ENCODE assay signal across 7 mouse cellular contexts in the genomic region with DNA sequence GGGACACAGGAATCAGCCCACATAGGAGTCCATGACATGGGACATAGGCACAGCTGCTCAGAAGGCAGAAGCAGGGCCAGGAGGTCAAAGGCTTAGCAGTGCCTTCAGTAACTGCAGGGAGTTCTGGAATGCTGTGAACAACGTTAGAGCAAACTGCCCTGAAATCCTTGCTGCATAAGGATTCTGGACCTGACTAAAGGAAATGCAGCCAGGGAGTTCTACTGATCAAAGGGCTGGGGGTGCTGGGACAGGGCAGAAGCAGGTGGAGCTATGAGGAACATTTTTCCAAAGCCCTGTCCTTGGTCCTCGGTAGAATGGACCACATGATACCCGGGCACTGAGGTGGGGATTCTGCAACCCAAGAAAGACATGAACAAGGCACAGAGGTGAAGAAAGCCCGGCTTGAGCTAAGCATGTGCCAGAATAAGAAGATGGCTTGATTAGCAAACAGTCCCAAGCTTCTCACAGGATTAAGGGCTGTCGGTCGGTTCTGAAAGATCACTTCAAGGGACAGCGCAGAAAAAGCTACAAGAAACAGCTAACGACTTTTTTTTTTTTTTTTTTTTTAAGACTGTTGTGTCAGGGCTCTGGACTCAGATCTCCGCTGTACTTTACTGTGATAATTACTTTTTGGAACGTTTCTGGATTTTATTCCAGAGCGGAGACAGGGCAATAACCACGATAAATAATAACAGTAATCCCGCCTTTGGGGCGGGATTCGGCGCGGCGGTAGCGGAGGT. TPM values are rescaled to one million over a fixed set of nuclear protein-coding genes. Genes with fewer than 3 reads are reported as not detected.
DNase-seq lines count a peak whose midpoint lies in the region; ATAC-seq and TF ChIP-seq lines count a peak whose summit lies in the region.

No protein-coding gene starts in this region.

- H3K9ac ChIP-seq in forebrain, embryonic 11.5 days (ENCODE audit: low read length), result peak overlapping the region; percentile 67
- H3K9ac ChIP-seq in midbrain, embryonic 13.5 days (replicated peaks), result peak overlapping the region; percentile 78

- no peaks in the 10 kb centered on the region for H3K9me3 ChIP-seq in forebrain, embryonic 11.5 days (ENCODE audit: control insufficient read depth, low read length)
- no peaks in the 10 kb centered on the region for H3K9me3 ChIP-seq in midbrain, embryonic 13.5 days

- no peak for DNase-seq in testis, postnatal 14 days (ENCODE audit: low spot score)
- no peak for DNase-seq in forebrain, embryonic 11.5 days (ENCODE audit: low spot score)
- DNase-seq in kidney, adult 9 months, result peak; percentile 55
- DNase-seq in spleen, postnatal 36 days (ENCODE audit: low spot score in 2 of 2), result no peak

- H3K27me3 ChIP-seq in testis, adult 2 months (ENCODE audit: control insufficient read depth, insufficient read depth, low read length), result no peaks in the 10 kb centered on the region
- no peaks in the 10 kb centered on the region for H3K27me3 ChIP-seq in forebrain, embryonic 11.5 days (ENCODE audit: control insufficient read depth, insufficient read depth, low read length)
- no peaks in the 10 kb centered on the region for H3K27me3 ChIP-seq in midbrain, embryonic 13.5 days

- no peaks in the 10 kb centered on the region for H3K36me3 ChIP-seq in testis, adult 2 months (ENCODE audit: control insufficient read depth, insufficient read depth, low read length)
- H3K36me3 ChIP-seq in forebrain, embryonic 11.5 days (ENCODE audit: control insufficient read depth, insufficient read depth, low read length), result no peaks in the 10 kb centered on the region
- no peaks in the 10 kb centered on the region for H3K36me3 ChIP-seq in midbrain, embryonic 13.5 days

- no peak for TF ChIP-seq CTCF in testis, adult 2 months (IDR thresholded peaks at IDR 0.05; ENCODE audit: control insufficient read depth, insufficient read depth, insufficient replicate concordance, low read depth, low read length)

- no peak for TF ChIP-seq POLR2A in testis, adult 2 months (IDR thresholded peaks at IDR 0.05; ENCODE audit: control insufficient read depth, low read depth, low read length)

- peak overlapping the region; percentile 94 for H3K4me3 ChIP-seq in testis, adult 2 months (ENCODE audit: control insufficient read depth, low read depth, low read length)
- peak overlapping the region; percentile 46 for H3K4me3 ChIP-seq in forebrain, embryonic 11.5 days (ENCODE audit: low read depth, low read length)
- H3K4me3 ChIP-seq in midbrain, embryonic 13.5 days (replicated peaks), result peak overlapping the region; percentile 51

- peaks cover 13% of the 10 kb centered on the region for H3K4me1 ChIP-seq in testis, adult 2 months (ENCODE audit: control insufficient read depth, insufficient read depth, low read length)
- H3K4me1 ChIP-seq in forebrain, embryonic 11.5 days (replicated peaks; ENCODE audit: control insufficient read depth, insufficient read depth, low read length), result 0 out of 2 replicates have a peak, but pooled peaks cover 2% of the 10 kb centered on the region
- H3K4me1 ChIP-seq in midbrain, embryonic 13.5 days (replicated peaks), result peaks cover 5% of the 10 kb centered on the region

- ATAC-seq in forebrain, embryonic 11.5 days (replicated peaks; ENCODE audit: low FRiP score), result no peak
- peak; percentile 25 for ATAC-seq in midbrain, embryonic 13.5 days
- no peak for ATAC-seq in erythroid progenitor cell, adult 5-6 weeks (replicated peaks; ENCODE audit: low FRiP score, poor library complexity, severe bottlenecking)

- H3K27ac ChIP-seq in testis, adult 2 months (ENCODE audit: control insufficient read depth, insufficient read depth, low read depth, low read length), result peak overlapping the region; percentile 86
- no peak overlapping the region for H3K27ac ChIP-seq in forebrain, embryonic 11.5 days (ENCODE audit: low read depth, low read length)
- H3K27ac ChIP-seq in midbrain, embryonic 13.5 days, result 0 out of 2 replicates have a peak overlapping the region, but pooled peaks have one; percentile 67

- 2% methylated on average over 19 of the region's 19 CpGs for WGBS in forebrain, embryonic 11.5 days
- under 1% methylated on average over 19 of the region's 19 CpGs for whole genome bisulfite sequencing in midbrain, embryonic 13.5 days

- H3K4me2 ChIP-seq in forebrain, embryonic 11.5 days (ENCODE audit: low read depth, low read length, severe bottlenecking), result peak overlapping the region; percentile 68
- peak overlapping the region; percentile 82 for H3K4me2 ChIP-seq in midbrain, embryonic 13.5 days (replicated peaks)

RNA-seq across cellular contexts. Expression of a gene that starts 0.9 kb away (rescaled TPM):
- 3.2 and 4.0 TPM in 2 replicates for polyA plus RNA-seq in testis, adult 2 months (2012; rRNA removed)
- polyA plus RNA-seq in forebrain, embryonic 11.5 days (2014; fragmentation: Nextera tagmentation; extraction: Ambion mirVana), result 4.4 and 4.7 TPM in 2 replicates
- polyA plus RNA-seq in midbrain, embryonic 13.5 days (2015; fragmentation: Nextera tagmentation; extraction: Ambion mirVana), result 3.7 and 3.9 TPM in 2 replicates
- total RNA-seq in erythroid progenitor cell, adult 5-6 weeks (2015; ENCODE audit: low replicate concordance), result not detected in 2 replicates
- total RNA-seq in erythroid progenitor cell, adult 5-6 weeks (2017; ENCODE audit: low replicate concordance), result not detected in 2 replicates

RNA-seq across cellular contexts. Expression of a gene that starts 56.3 kb away (rescaled TPM):
- polyA plus RNA-seq in testis, adult 2 months (2012; rRNA removed), result 0.31 and 0.56 TPM in 2 replicates
- polyA plus RNA-seq in forebrain, embryonic 11.5 days (2014; fragmentation: Nextera tagmentation; extraction: Ambion mirVana), result not detected in 2 replicates
- 1.9 TPM in 1 of 2 replicates, not detected in the other for polyA plus RNA-seq in midbrain, embryonic 13.5 days (2015; fragmentation: Nextera tagmentation; extraction: Ambion mirVana)
- not detected in 2 replicates for total RNA-seq in erythroid progenitor cell, adult 5-6 weeks (2015; ENCODE audit: low replicate concordance)
- not detected in 2 replicates for total RNA-seq in erythroid progenitor cell, adult 5-6 weeks (2017; ENCODE audit: low replicate concordance)
